Mouse (Mus musculus): ENCODE data around the gene Obscn. TPM values are rescaled to one million over a fixed set of nuclear protein-coding genes. Genes with fewer than 3 reads are reported as not detected.

Obscn gene
- polyA plus RNA-seq, 2 experiments, result 5.4 to 11.0 TPM

- no peak for ATAC-seq (ENCODE audit: low FRiP score, low read depth)
- Histone ChIP-seq H3K9ac (ENCODE audit: low read depth, low read length, severe bottlenecking) (no peak overlapping the region), H3K36me3 (ENCODE audit: control insufficient read depth, insufficient read depth, low read length) (peaks cover 9% of the 10 kb centered on the region), H3K27me3 (ENCODE audit: control insufficient read depth, insufficient read depth, low read length) (0 out of 2 replicates have a peak, but pooled peaks cover 4% of the 10 kb centered on the region), H3K4me3 (replicated peaks; ENCODE audit: low read length) (no peak overlapping the region), H3K27ac (replicated peaks; ENCODE audit: low read depth, low read length) (no peak overlapping the region), H3K4me2 (replicated peaks; ENCODE audit: low read depth, low read length, severe bottlenecking) (no peak overlapping the region), H3K4me1 (ENCODE audit: control insufficient read depth, insufficient read depth, low read length) (peaks cover 14% of the 10 kb centered on the region; the same call in 1 of the 2 replicates), H3K9me3 (ENCODE audit: control insufficient read depth, low read length) (no peaks in the 10 kb centered on the region)
- no peak for DNase-seq (ENCODE audit: low spot score)
- WGBS, result 58% methylated on average over 50 of the region's 50 CpGs
- TF ChIP-seq POLR2A (IDR thresholded peaks at IDR 0.05; ENCODE audit: borderline replicate concordance, extremely low read depth, insufficient read depth, insufficient read length), result no peak
Measured at GRCm38 (mm10) chr11:58961364-58962177, 174.6 kb downstream of the Obscn start.

- H3K27me3 ChIP-seq (ENCODE audit: control insufficient read depth, insufficient read depth, low read length), result 0 out of 2 replicates have a peak, but pooled peaks cover 4% of the 10 kb centered on the region
- peak; percentile 85 for ATAC-seq (ENCODE audit: low FRiP score, low read depth)
- H3K4me2 ChIP-seq (replicated peaks; ENCODE audit: low read depth, low read length, severe bottlenecking), result peak overlapping the region; percentile 86
Measured at GRCm38 (mm10) chr11:58959921-58960465, 176.2 kb downstream of the Obscn start.

GRCm38 (mm10) chr11:58959186-58959825 is 176.9 kb downstream of the Obscn start:
- ATAC-seq (ENCODE audit: low FRiP score, low read depth), result no peak
- Histone ChIP-seq H3K4me1 (ENCODE audit: control insufficient read depth, insufficient read depth, low read length) (peaks cover 20% of the 10 kb centered on the region; the same call in 1 of the 2 replicates), H3K4me2 (replicated peaks; ENCODE audit: low read depth, low read length, severe bottlenecking) (peak overlapping the region; percentile 86), H3K27me3 (ENCODE audit: control insufficient read depth, insufficient read depth, low read length) (0 out of 2 replicates have a peak, but pooled peaks cover 4% of the 10 kb centered on the region), H3K4me3 (replicated peaks; ENCODE audit: low read length) (peak overlapping the region; percentile 44), H3K36me3 (ENCODE audit: control insufficient read depth, insufficient read depth, low read length) (peaks cover 9% of the 10 kb centered on the region), H3K9me3 (ENCODE audit: control insufficient read depth, low read length) (no peaks in the 10 kb centered on the region), H3K27ac (replicated peaks; ENCODE audit: low read depth, low read length) (no peak overlapping the region), H3K9ac (ENCODE audit: low read depth, low read length, severe bottlenecking) (0 out of 2 replicates have a peak overlapping the region, but pooled peaks have one; percentile 34)
- no peak for DNase-seq (ENCODE audit: low spot score)
- 33% methylated on average over 15 of the region's 15 CpGs for WGBS
- no peak for TF ChIP-seq POLR2A (IDR thresholded peaks at IDR 0.05; ENCODE audit: borderline replicate concordance, extremely low read depth, insufficient read depth, insufficient read length)

More at GRCm38 (mm10) chr11:58959921-58960465, 176.2 kb downstream of the Obscn start:
- peaks cover 9% of the 10 kb centered on the region for H3K36me3 ChIP-seq (ENCODE audit: control insufficient read depth, insufficient read depth, low read length)
- peaks cover 20% of the 10 kb centered on the region; the same call in 1 of the 2 replicates for H3K4me1 ChIP-seq (ENCODE audit: control insufficient read depth, insufficient read depth, low read length)
- TF ChIP-seq POLR2A (IDR thresholded peaks at IDR 0.05; ENCODE audit: borderline replicate concordance, extremely low read depth, insufficient read depth, insufficient read length), result no peak
- peak overlapping the region; percentile 44 for H3K4me3 ChIP-seq (replicated peaks; ENCODE audit: low read length)
- 3% methylated on average over 40 of the region's 40 CpGs for WGBS
- no peaks in the 10 kb centered on the region for H3K9me3 ChIP-seq (ENCODE audit: control insufficient read depth, low read length)
- no peak overlapping the region for H3K27ac ChIP-seq (replicated peaks; ENCODE audit: low read depth, low read length)
- peak; percentile 84 for DNase-seq (ENCODE audit: low spot score)
- peak overlapping the region; percentile 34; the same call in 1 of the 2 replicates for H3K9ac ChIP-seq (ENCODE audit: low read depth, low read length, severe bottlenecking)

- Histone ChIP-seq H3K4me2 (replicated peaks; ENCODE audit: low read depth, low read length, severe bottlenecking) (no peak overlapping the region), H3K36me3 (ENCODE audit: control insufficient read depth, insufficient read depth, low read length) (peaks cover 9% of the 10 kb centered on the region), H3K4me1 (ENCODE audit: control insufficient read depth, insufficient read depth, low read length) (peaks cover 20% of the 10 kb centered on the region; the same call in 1 of the 2 replicates), H3K9ac (ENCODE audit: low read depth, low read length, severe bottlenecking) (no peak overlapping the region), H3K27me3 (ENCODE audit: control insufficient read depth, insufficient read depth, low read length) (0 out of 2 replicates have a peak, but pooled peaks cover 4% of the 10 kb centered on the region), H3K9me3 (ENCODE audit: control insufficient read depth, low read length) (no peaks in the 10 kb centered on the region), H3K27ac (replicated peaks; ENCODE audit: low read depth, low read length) (no peak overlapping the region), H3K4me3 (replicated peaks; ENCODE audit: low read length) (no peak overlapping the region)
- TF ChIP-seq POLR2A (IDR thresholded peaks at IDR 0.05; ENCODE audit: borderline replicate concordance, extremely low read depth, insufficient read depth, insufficient read length), result no peak
- DNase-seq (ENCODE audit: low spot score) (no peak), ATAC-seq (ENCODE audit: low FRiP score, low read depth) (no peak)
- WGBS, result 82% methylated on average over 6 of the region's 6 CpGs
Measured at GRCm38 (mm10) chr11:58958536-58958935, 177.7 kb downstream of the Obscn start.

All from limb, embryonic 14.5 days (tissue).